ENCODE assay signal across 7 mouse cellular contexts in genomic region chr7:110843916-110844874, GRCm38 (mm10). TPM values are rescaled to one million over a fixed set of nuclear protein-coding genes. Genes with fewer than 3 reads are reported as not detected.
DNase-seq lines count a peak whose midpoint lies in the region; ATAC-seq and TF ChIP-seq lines count a peak whose summit lies in the region.

Gene Rnf141, minus strand, starts transcription at chr7:110844457.

- DNase-seq in adrenal gland, adult 8-10 months: peak; percentile 89
- DNase-seq in embryo, embryonic 9.5 days (ENCODE audit: extremely low spot score): peak; percentile 93
- DNase-seq in gonadal fat pad, adult 2 months (ENCODE audit: low read depth): no peak
- peak; percentile 95 for DNase-seq in left cerebral cortex, postnatal 4 days

- peak within 1 kb of the TSS; percentile 79 for H3K4me2 ChIP-seq in intestine, postnatal 0 days (replicated peaks; ENCODE audit: low read depth)
- peak within 1 kb of the TSS; percentile 80 for H3K4me2 ChIP-seq in midbrain, embryonic 12.5 days (replicated peaks)

- H3K4me1 ChIP-seq in intestine, postnatal 0 days (replicated peaks; ENCODE audit: control insufficient read depth, insufficient read depth, low read length): no peaks in the 10 kb centered on the region; the same call in 1 of the 2 replicates
- H3K4me1 ChIP-seq in midbrain, embryonic 12.5 days: peaks cover 6% of the 10 kb centered on the region
- H3K4me1 ChIP-seq in small intestine, adult 2 months (ENCODE audit: control insufficient read depth, insufficient read depth, insufficient read length, low read length): peaks cover 4% of the 10 kb centered on the region; the same call in 1 of the 2 replicates

- H3K9ac ChIP-seq in intestine, postnatal 0 days (ENCODE audit: low read depth, low read length): peak within 1 kb of the TSS; percentile 64
- H3K9ac ChIP-seq in midbrain, embryonic 12.5 days (replicated peaks): peak within 1 kb of the TSS; percentile 77

- H3K27ac ChIP-seq in intestine, postnatal 0 days (ENCODE audit: low read depth, low read length): peak within 1 kb of the TSS; percentile 90
- H3K27ac ChIP-seq in midbrain, embryonic 12.5 days (replicated peaks): peak within 1 kb of the TSS; percentile 82
- H3K27ac ChIP-seq in small intestine, adult 2 months (ENCODE audit: insufficient read depth, low read depth, low read length): peak within 1 kb of the TSS; percentile 95

- peak within 1 kb of the TSS; percentile 74 for H3K4me3 ChIP-seq in intestine, postnatal 0 days (ENCODE audit: low read depth, low read length)
- peak within 1 kb of the TSS; percentile 67 for H3K4me3 ChIP-seq in midbrain, embryonic 12.5 days
- H3K4me3 ChIP-seq in small intestine, adult 2 months (ENCODE audit: low read depth, low read length): peak within 1 kb of the TSS; percentile 91

- peak; percentile 88 for ATAC-seq in intestine, postnatal 0 days
- ATAC-seq in midbrain, embryonic 12.5 days (ENCODE audit: low FRiP score, low read depth): peak; percentile 96

- no peaks in the 10 kb centered on the region for H3K27me3 ChIP-seq in intestine, postnatal 0 days (replicated peaks; ENCODE audit: control insufficient read depth, insufficient read depth, low read length)
- H3K27me3 ChIP-seq in midbrain, embryonic 12.5 days: peaks cover 5% of the 10 kb centered on the region; the same call in 1 of the 2 replicates
- H3K27me3 ChIP-seq in small intestine, adult 2 months (ENCODE audit: control insufficient read depth, insufficient read depth, low read length): no peaks in the 10 kb centered on the region

- intact Hi-C loops in left cerebral cortex, postnatal 4 days (cut with DNase I): no loop called here

- TF ChIP-seq POLR2A in small intestine, adult 2 months (IDR thresholded peaks at IDR 0.05; ENCODE audit: low read depth, low read length): peak; percentile 62

- no peaks in the 10 kb centered on the region for H3K36me3 ChIP-seq in intestine, postnatal 0 days (ENCODE audit: control insufficient read depth, insufficient read depth)
- H3K36me3 ChIP-seq in midbrain, embryonic 12.5 days: no peaks in the 10 kb centered on the region
- no peaks in the 10 kb centered on the region for H3K36me3 ChIP-seq in small intestine, adult 2 months (ENCODE audit: control insufficient read depth, insufficient read depth, low read length)

- H3K9me3 ChIP-seq in intestine, postnatal 0 days (ENCODE audit: control insufficient read depth): no peaks in the 10 kb centered on the region
- H3K9me3 ChIP-seq in midbrain, embryonic 12.5 days: no peaks in the 10 kb centered on the region

- under 1% methylated on average over 42 of the region's 42 CpGs for WGBS in intestine, postnatal 0 days
- under 1% methylated on average over 42 of the region's 42 CpGs for WGBS in midbrain, embryonic 12.5 days
- WGBS in small intestine, adult 2 months: under 1% methylated on average over 42 of the region's 42 CpGs

- TF ChIP-seq CTCF in intestine, postnatal 0 days (IDR thresholded peaks at IDR 0.05; ENCODE audit: low read depth): peak; percentile 87
- TF ChIP-seq CTCF in small intestine, adult 2 months (IDR thresholded peaks at IDR 0.05; ENCODE audit: extremely low read depth, insufficient read length, insufficient replicate concordance, low read depth, low read length): peak; percentile 38; the same call in 1 of the 2 replicates

RNA-seq across cellular contexts. Expression of gene Rnf141, which starts in this region (rescaled TPM):
- total RNA-seq in adrenal gland, adult 8-10 months (2022): 10 to 100 TPM; 62.0 to 88.2 (median 80.4) TPM
- polyA plus RNA-seq in gonadal fat pad, adult 2 months (2012; rRNA removed): 24.7 and 26.5 TPM in 2 replicates
- polyA plus RNA-seq in intestine, postnatal 0 days (2015; fragmentation: Nextera tagmentation; extraction: Ambion mirVana): 31.0 and 33.5 TPM in 2 replicates
- 10 to 100 TPM; 85.2 to 93.9 TPM for total RNA-seq in left cerebral cortex, postnatal 4 days (2021)
- polyA plus RNA-seq in midbrain, embryonic 12.5 days (2016; fragmentation: Nextera tagmentation; extraction: Ambion mirVana): 27.0 and 28.6 TPM in 2 replicates
- polyA plus RNA-seq in small intestine, adult 2 months (2012; rRNA removed): 7.6 and 21.2 TPM in 2 replicates
